Mouse (Mus musculus) yolk sac, embryonic 10.5 days (tissue): ENCODE data around the gene Paf1.

ENCODE experiments used
- DNase-seq: peaks from one replicate; pipeline ENCODE4 v3.0.0-alpha.2; 2017; ENCODE audit warnings: low spot score

The Paf1 gene

DNA sequence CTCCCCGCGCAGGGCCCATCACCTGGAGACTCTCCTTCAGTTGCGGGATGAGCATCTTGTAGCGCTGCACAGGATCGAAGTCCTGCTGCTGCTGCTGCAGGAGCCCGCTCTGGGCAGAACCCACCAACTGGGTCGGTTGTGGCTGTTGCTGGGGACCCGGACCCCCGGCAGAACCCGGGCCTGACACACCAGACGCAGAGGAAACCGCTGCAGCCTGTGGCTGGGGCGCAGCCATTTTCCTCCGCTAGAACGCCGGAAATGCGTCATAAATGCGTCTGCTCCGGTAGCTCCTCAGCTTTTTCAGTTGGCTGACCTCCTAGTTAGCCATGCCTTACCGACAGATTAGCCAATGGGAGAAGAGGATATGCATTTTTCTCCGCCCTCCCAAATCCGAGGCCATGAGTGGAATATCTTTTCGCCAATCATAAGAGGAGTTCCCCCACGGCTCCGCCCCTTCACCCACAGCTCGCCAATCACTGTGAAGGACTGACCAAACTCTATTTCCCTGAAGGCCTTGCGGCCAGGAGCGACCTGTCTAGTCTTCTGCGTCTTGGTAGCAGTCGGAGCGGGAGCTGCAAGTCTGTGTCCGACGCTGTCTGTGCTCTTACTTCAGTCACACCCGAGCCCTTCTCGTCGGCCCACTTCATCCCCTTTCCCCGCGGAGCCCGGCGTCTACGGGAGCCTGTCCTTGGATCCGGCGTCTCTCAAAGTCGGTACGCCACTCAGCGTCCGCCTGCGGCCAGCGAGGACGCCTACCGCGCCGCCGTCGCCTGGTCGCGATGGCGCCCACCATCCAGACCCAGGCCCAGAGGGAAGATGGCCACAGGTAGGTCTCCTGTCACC lies at the start of gene Paf1, which contains the start of gene Med29:
Paf1 (plus strand) TSS at position 523 of the 843 bp plus-strand sequence.
Med29 (minus strand) TSS at position 280 of the 843 bp plus-strand sequence.
- peak; percentile 98 for DNase-seq

GRCm38 (mm10) chr7:28344637-28345036 lies 48.1 kb upstream of the Paf1 start:
- peak; percentile 51 for DNase-seq

DNA sequence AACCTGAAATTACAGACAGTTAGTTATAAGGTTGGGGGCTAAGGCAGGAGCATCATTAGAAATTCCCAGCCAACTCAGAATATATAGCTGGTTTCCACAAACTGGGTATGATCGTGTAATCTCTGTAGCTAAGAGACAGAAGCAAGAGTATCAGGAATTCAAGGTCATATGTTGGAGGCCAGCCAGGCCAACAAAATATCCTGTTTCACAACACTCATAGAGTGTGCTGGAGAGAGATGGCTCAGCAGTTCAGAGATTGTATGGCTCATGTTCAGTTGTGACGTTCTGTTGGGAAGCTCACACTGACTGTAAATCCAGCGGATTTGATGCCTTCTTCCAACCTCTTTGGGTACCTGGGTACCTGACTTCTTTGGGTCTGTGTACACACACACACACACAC lies 45.0 kb upstream of the Paf1 start:
- no peak for DNase-seq

GRCm38 (mm10) chr7:28348601-28349000 lies 44.1 kb upstream of the Paf1 start:
- no peak for DNase-seq

- DNase-seq, result peak; percentile 98
Observed at GRCm38 (mm10) chr7:28350155-28350883, 42.4 kb upstream of the Paf1 start, which contains the start of gene Rps16. Gene Rps16, plus strand, starts transcription at chr7:28350652.

DNA sequence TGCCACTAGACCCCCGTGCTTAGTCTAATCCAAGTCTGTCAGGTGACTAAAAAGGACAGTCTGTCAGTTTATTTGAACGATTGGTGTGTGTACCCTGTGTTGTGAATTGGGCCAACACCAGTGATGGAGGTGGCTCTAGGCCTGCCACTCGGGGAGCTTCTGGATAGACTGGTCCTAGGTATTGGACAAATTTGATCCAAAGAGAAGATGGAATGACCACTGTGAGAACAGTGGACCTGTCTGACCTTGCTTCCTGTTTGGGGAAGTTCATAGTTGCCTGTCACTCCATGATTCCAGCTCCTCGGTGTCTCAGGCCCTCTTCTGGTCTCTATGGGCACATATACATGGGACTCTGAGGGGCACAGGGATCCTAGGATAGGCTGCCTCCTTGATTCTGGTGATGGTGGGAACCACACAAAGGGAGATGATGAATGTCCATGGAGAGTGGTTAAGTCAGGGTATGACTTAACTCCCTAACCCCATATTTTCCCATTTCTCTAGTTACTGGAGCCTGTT lies 41.0 kb upstream of the Paf1 start:
- no peak for DNase-seq

GRCm38 (mm10) chr7:28353267-28353666 lies 39.5 kb upstream of the Paf1 start:
- no peak for DNase-seq

- no peak for DNase-seq
Observed at GRCm38 (mm10) chr7:28354113-28354581, 38.6 kb upstream of the Paf1 start.

GRCm38 (mm10) chr7:28354596-28354995 lies 38.2 kb upstream of the Paf1 start:
- DNase-seq, result no peak

DNA sequence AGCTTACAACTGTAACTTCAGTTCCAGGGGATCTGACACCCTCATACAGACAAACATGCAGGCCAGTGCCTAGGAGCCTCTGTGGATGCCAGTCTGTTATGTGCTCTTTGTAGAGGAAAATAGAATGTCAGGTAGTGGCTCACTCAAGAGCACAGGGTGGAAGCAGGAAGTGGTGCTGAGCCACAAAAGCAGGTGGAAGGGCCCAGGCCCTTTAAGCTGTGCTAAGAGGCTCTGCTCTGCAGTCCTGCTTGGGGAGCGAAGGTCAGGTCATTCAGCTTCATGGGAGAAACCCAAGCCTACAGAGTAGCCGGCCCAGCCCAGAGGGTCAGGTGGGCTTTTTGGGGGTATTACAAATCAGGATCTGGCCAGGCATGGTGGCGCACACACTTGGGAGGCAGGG lies 37.5 kb upstream of the Paf1 start:
- no peak for DNase-seq

DNA sequence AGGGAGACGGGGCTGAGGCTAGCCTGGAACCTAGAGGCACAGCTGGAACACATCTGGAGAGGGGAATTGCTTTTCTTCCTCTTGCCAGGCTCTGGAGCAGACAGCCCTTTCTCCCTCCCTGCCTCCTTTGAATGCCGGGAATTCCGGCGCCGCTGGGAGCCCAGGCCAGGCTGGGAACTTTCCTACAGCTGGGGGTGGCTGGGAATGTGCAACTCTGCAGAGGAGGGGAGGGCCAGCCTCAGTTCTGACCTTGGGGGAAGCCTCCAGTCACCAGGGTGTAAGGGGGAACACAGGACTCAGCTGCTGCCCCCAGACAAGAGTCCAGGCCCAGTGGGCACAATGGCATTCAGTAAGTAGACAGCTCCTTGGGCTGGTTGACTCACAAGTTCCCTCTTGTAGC lies 35.8 kb upstream of the Paf1 start:
- peak; percentile 81 for DNase-seq

DNA sequence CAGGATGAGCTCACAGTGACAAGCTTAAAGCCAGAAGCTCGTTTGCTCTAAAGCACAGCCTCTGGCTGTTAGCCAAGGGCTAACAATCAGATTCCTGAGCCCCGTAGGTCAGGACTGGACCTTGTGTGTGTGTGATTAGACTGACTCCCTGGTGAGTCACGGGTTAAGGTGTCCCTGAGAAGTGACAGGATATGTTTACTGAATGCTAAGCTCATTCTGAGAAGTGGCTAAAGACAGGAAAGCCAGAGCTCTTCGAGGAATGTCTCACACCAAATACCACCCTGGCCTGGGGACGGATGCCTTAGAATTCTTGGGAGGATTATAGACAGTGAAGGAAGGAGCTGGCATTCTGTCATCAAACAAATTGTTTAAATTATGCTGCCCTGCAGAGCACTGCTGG lies 34.8 kb upstream of the Paf1 start:
- DNase-seq, result peak; percentile 85

DNA sequence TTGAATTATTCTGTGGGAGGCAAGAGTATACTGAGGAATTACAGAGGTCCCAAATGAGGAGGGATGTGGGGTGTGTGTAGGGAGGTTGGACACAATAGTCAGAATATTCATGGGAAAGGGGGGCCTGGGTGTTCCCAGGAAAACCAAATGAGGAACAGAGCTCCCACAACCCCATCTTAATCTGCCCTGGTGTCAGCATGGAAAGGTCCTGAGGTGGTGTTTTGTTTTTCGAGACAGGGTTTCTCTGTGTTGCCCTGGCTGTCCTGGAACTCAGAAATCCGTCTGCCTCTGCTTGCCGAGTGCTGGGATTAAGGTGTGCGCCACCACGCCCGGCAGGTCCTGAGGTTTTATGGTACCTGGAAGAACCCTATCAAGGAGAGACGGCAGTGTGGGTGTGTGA lies 34.3 kb upstream of the Paf1 start:
- no peak for DNase-seq

- no peak for DNase-seq
Observed at GRCm38 (mm10) chr7:28359854-28360253, 32.9 kb upstream of the Paf1 start.

GRCm38 (mm10) chr7:28360291-28360690 lies 32.5 kb upstream of the Paf1 start:
- DNase-seq, result no peak

GRCm38 (mm10) chr7:28361647-28362341 lies 31.0 kb upstream of the Paf1 start:
- no peak for DNase-seq

- DNase-seq, result no peak
Observed at GRCm38 (mm10) chr7:28362441-28363060, 30.2 kb upstream of the Paf1 start.

DNA sequence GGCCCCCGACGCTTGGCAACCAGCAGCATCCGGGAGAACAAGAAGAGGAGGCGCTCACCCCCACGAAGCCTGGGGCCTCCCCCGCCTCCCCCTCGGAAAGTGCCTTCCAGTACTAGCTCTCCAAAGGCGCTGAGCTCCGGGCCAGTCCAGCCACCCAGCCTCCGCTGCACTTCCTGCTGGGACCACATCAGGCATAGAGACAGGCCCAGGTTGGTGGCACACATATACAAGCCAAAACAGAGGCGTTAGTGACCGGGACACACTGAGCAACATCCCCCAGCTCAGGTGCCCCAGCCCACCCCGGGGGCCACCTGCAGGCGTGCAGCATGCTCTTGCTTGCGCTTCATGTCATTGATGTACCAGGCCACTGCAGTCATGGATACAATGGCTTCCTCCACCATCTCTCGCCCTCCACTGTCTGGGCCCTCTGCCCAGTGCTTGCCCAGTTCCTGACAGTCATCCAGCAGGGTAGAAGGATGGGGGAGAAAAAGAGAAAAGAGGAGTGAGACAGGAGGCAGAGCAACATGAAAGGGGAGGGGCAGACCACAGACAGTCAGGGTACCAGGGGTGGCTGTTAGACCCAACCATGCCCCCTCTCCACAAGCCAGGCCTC lies 25.0 kb upstream of the Paf1 start:
- no peak for DNase-seq

GRCm38 (mm10) chr7:28368276-28368920 lies 24.4 kb upstream of the Paf1 start:
- no peak for DNase-seq

- DNase-seq, result no peak
Observed at GRCm38 (mm10) chr7:28370051-28370450, 22.7 kb upstream of the Paf1 start.
